Mouse (Mus musculus): ENCODE measurements at regions not wholly inside any gene's neighbourhood (a gene's known extent, or its start where the extent isn't known, plus 50 kb on each side); places are given as distances from the start of the nearest gene placed in this dataset.

- no peak for TF ChIP-seq ZNF384 (IDR thresholded peaks at IDR 0.05; ENCODE audit: low read depth, low read length)
- no peak for TF ChIP-seq HCFC1 (IDR thresholded peaks at IDR 0.05; ENCODE audit: borderline replicate concordance, insufficient read depth, low read length)
Measured at GRCm38 (mm10) chr3:50830926-50831325, 387.5 kb upstream of the Slc7a11 start.

All from ES-E14 (cell line).